36 mouse cellular contexts compared by ENCODE assay signal in the genomic region with DNA sequence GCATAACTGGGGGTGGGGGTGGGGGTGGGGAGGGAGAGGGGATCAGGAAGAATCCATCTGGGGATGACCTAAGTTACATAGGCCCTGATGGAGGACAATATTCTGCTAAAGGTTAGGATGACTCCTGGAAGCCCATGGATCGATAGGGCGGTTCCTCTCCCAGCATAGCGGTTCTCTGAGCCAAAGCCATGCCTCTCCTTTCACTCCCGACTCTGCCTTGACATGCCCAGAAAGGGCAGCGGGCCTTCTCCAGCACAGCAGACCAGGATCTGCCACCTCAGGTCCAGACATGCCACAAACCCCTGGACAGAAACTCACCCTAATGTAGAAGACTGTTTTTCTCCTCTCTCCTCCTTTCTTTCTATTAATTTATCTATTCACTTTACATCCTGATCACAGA. TPM values are rescaled to one million over a fixed set of nuclear protein-coding genes. Genes with fewer than 3 reads are reported as not detected.
"Had no signal": no experiment of that assay in that cellular context is flagged by ENCODE, and none has a peak within 500 bp of the region (broad histone marks: within the 10 kb centered on the region; RNA-seq: fewer than 3 reads in every experiment).

No protein-coding gene starts in this region.

- ATAC-seq: liver, postnatal 0 days; lung, postnatal 0 days; midbrain, embryonic 13.5 days; midbrain, embryonic 15.5 days; midbrain, embryonic 16.5 days had no signal

- H3K4me3 ChIP-seq: left cerebral cortex, adult 2 months; limb, embryonic 10.5 days; limb, embryonic 12.5 days; limb, embryonic 13.5 days; limb, embryonic 15.5 days; liver, embryonic 13.5 days; liver, embryonic 15.5 days; lung, embryonic 15.5 days; megakaryocyte, embryonic 14.5 days; midbrain, embryonic 10.5 days; midbrain, embryonic 12.5 days; midbrain, embryonic 13.5 days; midbrain, embryonic 15.5 days; myocyte had no signal

- DNase-seq: layer of hippocampus, postnatal 36 days; left cerebral cortex, postnatal 4 days; liver; liver, embryonic 13.5 days; liver, postnatal 0 days; lung, adult 18-20 months; lung, adult 2 months; lung, embryonic 14.5 days; lung, postnatal 10 days; lung, postnatal 14 days; lung, postnatal 36 days; lung, postnatal 4 days; midbrain, embryonic 14.5 days had no signal

- H3K9ac ChIP-seq: limb, embryonic 12.5 days; limb, embryonic 13.5 days; limb, embryonic 15.5 days; liver, embryonic 13.5 days; liver, embryonic 14.5 days; liver, embryonic 15.5 days; liver, postnatal 0 days; lung, embryonic 14.5 days; lung, embryonic 15.5 days; midbrain, embryonic 12.5 days; midbrain, embryonic 13.5 days; midbrain, embryonic 15.5 days had no signal

- H3K4me2 ChIP-seq: limb, embryonic 12.5 days; limb, embryonic 13.5 days; limb, embryonic 15.5 days; liver, embryonic 11.5 days; liver, embryonic 13.5 days; liver, embryonic 15.5 days; lung, embryonic 14.5 days; lung, embryonic 15.5 days; midbrain, embryonic 11.5 days; midbrain, embryonic 12.5 days; midbrain, embryonic 13.5 days; midbrain, embryonic 15.5 days had no signal

- H3K9me3 ChIP-seq: limb, embryonic 10.5 days; limb, embryonic 15.5 days; liver, embryonic 15.5 days; lung, embryonic 15.5 days; midbrain, embryonic 15.5 days had no signal

- H3K4me1 ChIP-seq: megakaryocyte, embryonic 14.5 days had no signal

- H3K36me3 ChIP-seq: limb, embryonic 15.5 days; liver, embryonic 13.5 days; liver, embryonic 15.5 days; lung, embryonic 15.5 days had no signal

- H3K27ac ChIP-seq: left cerebral cortex, adult 2 months; limb, embryonic 10.5 days; limb, embryonic 12.5 days; limb, embryonic 13.5 days; limb, embryonic 15.5 days; liver, embryonic 13.5 days; liver, embryonic 14.5 days; liver, embryonic 15.5 days; lung, embryonic 15.5 days; macrophage; midbrain, embryonic 10.5 days; midbrain, embryonic 12.5 days had no signal

- H3K27me3 ChIP-seq: limb, embryonic 12.5 days; limb, embryonic 13.5 days; limb, embryonic 15.5 days; liver, embryonic 13.5 days; liver, embryonic 15.5 days; lung, embryonic 15.5 days; megakaryocyte, embryonic 14.5 days; midbrain, embryonic 12.5 days; midbrain, embryonic 13.5 days; midbrain, embryonic 15.5 days had no signal

RNA-seq across cellular contexts. Expression of a gene that starts 44.8 kb away (rescaled TPM):
- total RNA-seq: megakaryocyte progenitor cell, adult 5-6 weeks; megakaryocyte, adult 5-6 weeks; megakaryocyte-erythroid progenitor cell, adult 5-6 weeks; monocyte, adult 5-6 weeks had no signal
